Mouse (Mus musculus) olfactory bulb, adult 2 months (tissue): Measurements from ENCODE around the gene Mtmr3. TPM values are rescaled to one million over a fixed set of nuclear protein-coding genes. Genes with fewer than 3 reads are reported as not detected.

Experiments
- H3K27ac ChIP-seq: fragments of 200-500 bp; 2 replicates; pipeline ENCODE4 v1.5.1; 2012; ENCODE audit warnings: low read depth, low read length; ENCODE audit not compliant: insufficient read depth
- H3K4me1 ChIP-seq: fragments of 200-500 bp; 2 replicates; pipeline ENCODE4 v1.6.1; 2012; ENCODE audit warnings: low read length; ENCODE audit not compliant: control insufficient read depth, insufficient read depth
- H3K4me3 ChIP-seq: fragments of 200-500 bp; 2 replicates; pipeline ENCODE4 v1.5.1; 2012; ENCODE audit warnings: mild to moderate bottlenecking, low read depth, low read length, moderate library complexity; ENCODE audit not compliant: insufficient read depth
- CTCF ChIP-seq: fragments of 200-500 bp; IDR thresholded peaks from 2 replicates; pipeline ENCODE4 v1.5.1; 2012; ENCODE audit warnings: low read depth, mild to moderate bottlenecking, low read length, moderate library complexity; ENCODE audit not compliant: insufficient read depth
- POLR2A ChIP-seq: fragments of 200-500 bp; IDR thresholded peaks from 2 replicates; pipeline ENCODE4 v1.6.1; 2012; ENCODE audit warnings: mild to moderate bottlenecking, low read depth, low read length, moderate library complexity; ENCODE audit not compliant: insufficient read depth
- WGBS: fragments of 180-500 bp; shearing (Covaris S2); methylation state at CpG from one replicate; pipeline ENCODE4 v1.1.7; 2018; 5-methylcytosine and 5-hydroxymethylcytosine counted together
- polyA plus RNA-seq: library from polyadenylated mRNA; stranded (reverse); fragments of >200 nt; gene quantifications from 2 replicates; pipeline ENCODE4 v1.2.4, GENCODE M21; 2012; ENCODE audit warnings: low replicate concordance; ENCODE audit not compliant: missing spikeins, insufficient read depth, insufficient read length

Mtmr3 gene
- polyA plus RNA-seq, 1 experiment = not detected

DNA sequence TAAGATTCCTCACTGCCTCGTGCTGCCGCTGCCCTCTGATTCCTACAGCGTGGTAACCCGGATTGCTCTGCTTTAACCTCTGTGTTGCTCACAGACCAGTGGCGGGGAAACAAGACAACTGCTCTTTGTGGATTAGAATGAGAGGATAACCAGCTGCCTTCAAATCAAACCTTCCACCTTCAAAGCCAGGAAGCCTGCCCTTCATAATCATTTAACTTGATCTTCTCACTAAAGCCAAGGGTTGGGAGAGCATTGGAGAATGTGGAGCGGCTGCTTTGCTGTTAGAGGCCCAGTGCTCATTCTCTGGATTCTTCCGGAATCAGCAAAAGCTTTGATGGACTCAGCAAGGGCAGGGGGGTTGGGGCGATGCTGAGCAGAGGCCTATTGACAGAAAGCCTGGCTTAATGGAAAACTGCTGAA lies 35.2 kb upstream of the Mtmr3 start:
- H3K4me1 ChIP-seq = no peaks in the 10 kb centered on the region
- no peak for TF ChIP-seq CTCF
- TF ChIP-seq POLR2A = no peak
- H3K27ac ChIP-seq = no peak overlapping the region
- whole genome bisulfite sequencing = 58% methylated on average over 8 of the region's 8 CpGs
- H3K4me3 ChIP-seq = no peak overlapping the region

DNA sequence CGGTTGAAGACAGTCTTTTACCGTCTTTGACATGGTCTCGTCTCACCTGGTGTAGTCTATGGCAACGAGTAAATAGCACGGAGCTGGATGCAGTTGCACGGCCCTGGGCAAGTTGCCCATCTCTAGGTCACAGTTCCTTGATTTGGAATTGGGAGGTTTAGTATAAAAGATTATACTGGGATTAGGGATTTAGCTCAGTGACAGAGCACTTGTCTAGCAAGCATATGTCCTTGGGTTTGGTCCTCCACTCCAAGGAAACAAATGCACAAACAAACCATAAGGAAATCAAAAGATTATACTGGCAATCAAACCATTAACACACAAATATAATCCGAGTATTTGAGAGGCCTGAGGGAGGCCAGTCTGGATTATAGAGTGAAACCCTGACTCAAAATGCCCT lies 33.0 kb upstream of the Mtmr3 start:
- TF ChIP-seq CTCF (no peak), POLR2A (no peak)
- 66% methylated on average over 7 of the region's 7 CpGs for WGBS
- no peak overlapping the region for H3K27ac ChIP-seq
- no peak overlapping the region for H3K4me3 ChIP-seq
- no peaks in the 10 kb centered on the region for H3K4me1 ChIP-seq

DNA sequence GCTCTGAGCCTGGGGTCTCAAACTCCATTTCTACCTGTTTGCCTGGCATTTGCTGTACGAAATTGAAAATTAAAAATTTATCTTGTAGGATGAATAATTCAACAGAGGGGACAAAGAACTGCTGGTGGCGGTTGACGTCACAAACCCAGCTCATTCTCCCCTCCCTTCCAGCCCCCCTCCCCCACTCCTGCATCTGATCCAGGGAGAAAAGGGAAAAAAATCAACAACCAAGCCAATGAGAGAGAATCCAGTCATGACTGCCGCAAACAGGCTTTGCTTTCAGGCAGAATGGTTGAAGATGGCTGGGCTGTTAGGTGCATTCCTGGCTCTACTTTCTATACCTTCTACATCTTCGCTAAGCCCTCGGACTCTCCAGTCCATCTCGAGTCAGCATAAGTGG lies 31.3 kb upstream of the Mtmr3 start:
- WGBS = 77% methylated on average over 7 of the region's 7 CpGs
- no peaks in the 10 kb centered on the region for H3K4me1 ChIP-seq
- TF ChIP-seq POLR2A (no peak), CTCF (no peak)
- H3K4me3 ChIP-seq = no peak overlapping the region
- H3K27ac ChIP-seq = no peak overlapping the region

DNA sequence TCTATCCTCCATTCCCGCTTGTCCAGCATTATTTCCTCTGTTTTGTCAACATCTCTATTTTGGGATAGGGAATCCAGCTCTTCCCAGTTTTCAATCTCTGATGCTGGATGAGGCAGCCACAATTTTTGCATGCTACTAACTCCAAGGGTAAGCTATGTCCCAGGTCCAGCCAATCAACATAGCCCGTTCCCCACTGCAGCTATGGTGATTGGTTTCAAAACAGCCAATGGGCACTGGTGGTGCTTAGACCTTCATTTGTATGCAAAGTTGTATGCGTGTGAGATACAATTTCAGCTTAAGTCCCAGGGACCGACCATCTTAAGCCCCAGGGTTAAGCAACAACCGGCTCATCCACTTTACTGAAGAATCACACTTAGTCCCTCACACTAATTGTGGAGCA lies 28.3 kb upstream of the Mtmr3 start:
- Histone ChIP-seq H3K27ac (no peak overlapping the region), H3K4me3 (no peak overlapping the region), H3K4me1 (no peaks in the 10 kb centered on the region)
- WGBS = 75% methylated on average over 5 of the region's 5 CpGs
- TF ChIP-seq POLR2A = no peak
- no peak for TF ChIP-seq CTCF

DNA sequence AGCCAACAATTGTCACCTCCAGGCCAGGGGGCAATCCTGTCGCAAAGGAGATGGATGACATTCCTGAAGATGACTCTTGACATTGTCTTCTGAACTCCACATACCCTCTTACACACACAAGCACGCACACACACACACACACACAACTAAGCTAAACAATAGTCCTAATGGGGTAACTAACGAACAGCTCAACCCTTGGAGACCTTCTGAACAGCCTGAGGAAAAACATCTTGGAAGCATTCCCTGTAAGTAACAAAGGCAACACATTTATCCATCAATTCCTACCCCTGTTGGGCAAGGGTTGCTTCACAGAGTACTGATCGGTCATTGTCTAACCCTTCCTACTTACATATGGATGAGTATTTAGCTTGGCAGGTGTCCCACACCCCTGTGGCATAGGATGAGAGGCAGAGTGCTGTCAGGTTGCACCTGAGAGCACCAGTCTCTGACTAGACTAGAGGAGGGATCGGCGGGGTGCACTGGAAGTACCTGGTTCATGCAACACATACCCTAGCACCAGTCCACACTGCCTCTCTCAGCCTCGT lies 27.9 kb upstream of the Mtmr3 start:
- H3K4me3 ChIP-seq = no peak overlapping the region
- no peaks in the 10 kb centered on the region for H3K4me1 ChIP-seq
- H3K27ac ChIP-seq = no peak overlapping the region
- 69% methylated on average over 7 of the region's 7 CpGs for WGBS
- no peak for TF ChIP-seq CTCF
- TF ChIP-seq POLR2A = no peak

DNA sequence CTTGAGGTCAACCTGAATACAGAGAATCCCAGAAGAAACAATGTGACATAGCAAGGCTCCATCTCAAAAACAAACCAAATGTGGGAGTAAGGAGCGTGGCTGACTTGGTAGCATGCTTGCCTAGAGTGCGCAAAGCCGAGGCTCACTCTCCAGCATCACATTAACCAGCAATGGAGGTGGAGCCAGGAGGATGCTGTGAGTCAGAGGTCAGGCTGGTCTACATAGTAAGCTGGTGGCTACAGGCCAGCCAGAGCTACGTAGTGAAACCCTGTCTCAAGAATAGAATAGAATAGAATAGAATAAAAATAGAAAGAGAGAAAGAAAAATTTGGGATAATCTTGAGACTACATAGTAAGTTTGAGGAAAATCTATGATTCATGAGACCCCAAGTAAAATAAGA lies 27.2 kb upstream of the Mtmr3 start:
- WGBS = 77% methylated on average over 4 of the region's 4 CpGs
- no peak overlapping the region for H3K27ac ChIP-seq
- H3K4me3 ChIP-seq = no peak overlapping the region
- TF ChIP-seq CTCF (no peak), POLR2A (no peak)
- H3K4me1 ChIP-seq = no peaks in the 10 kb centered on the region

GRCm38 (mm10) chr11:4620501-4621108 lies 25.9 kb upstream of the Mtmr3 start:
- TF ChIP-seq CTCF = no peak
- no peak for TF ChIP-seq POLR2A
- 59% methylated on average over 13 of the region's 13 CpGs for WGBS
- Histone ChIP-seq H3K4me1 (no peaks in the 10 kb centered on the region), H3K27ac (no peak overlapping the region), H3K4me3 (no peak overlapping the region)

DNA sequence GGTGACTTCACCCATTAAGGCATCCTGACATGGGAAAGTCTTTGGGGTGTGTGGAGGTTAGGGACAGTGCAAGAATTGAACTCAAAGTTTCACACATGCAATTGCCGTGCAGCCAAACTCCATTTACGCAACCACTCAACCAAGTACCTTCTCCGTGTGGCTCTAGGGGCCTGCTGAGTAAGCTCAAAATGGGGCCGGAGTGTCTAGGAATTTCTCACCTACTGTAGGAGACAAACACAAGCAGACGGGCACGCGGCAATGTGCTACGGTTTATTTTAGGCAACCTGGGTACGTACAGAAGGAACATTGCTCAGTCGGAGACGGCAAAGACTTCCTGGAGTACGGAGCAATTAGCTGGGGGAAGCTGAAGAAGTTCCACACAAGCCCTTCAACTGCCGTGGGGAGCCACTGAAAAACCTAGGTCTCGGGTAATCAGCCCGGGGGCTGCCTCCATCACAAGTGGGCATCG lies 25.4 kb upstream of the Mtmr3 start, which contains the start of gene Gm11032:
Gm11032 (plus strand) TSS at position 51 of the 469 bp plus-strand sequence.
- no peaks in the 10 kb centered on the region for H3K4me1 ChIP-seq
- TF ChIP-seq CTCF = no peak
- no peak for TF ChIP-seq POLR2A
- WGBS = 74% methylated on average over 16 of the region's 16 CpGs
- no peak within 1 kb of the TSS for H3K4me3 ChIP-seq
- H3K27ac ChIP-seq = no peak within 1 kb of the TSS

DNA sequence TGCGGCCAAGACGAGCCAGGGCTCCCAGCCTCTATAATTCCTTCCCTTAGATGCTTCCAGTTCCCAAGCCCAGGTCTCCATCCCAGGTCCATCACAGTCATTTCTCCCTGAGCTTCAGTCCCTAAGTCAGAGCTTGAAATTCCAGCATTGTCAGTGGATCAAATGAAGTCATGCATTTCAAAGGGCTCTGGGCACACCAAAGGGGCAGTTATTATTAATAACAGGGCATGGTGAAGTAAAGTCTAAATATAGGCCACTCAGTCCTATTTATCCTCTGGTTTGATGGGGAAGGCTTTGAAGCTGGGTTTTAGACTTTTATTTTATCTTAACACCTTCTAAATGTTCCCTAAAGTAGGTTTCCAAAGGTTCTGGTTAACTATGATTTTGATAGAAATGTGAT lies 17.2 kb upstream of the Mtmr3 start:
- TF ChIP-seq POLR2A (no peak), CTCF (no peak)
- no peaks in the 10 kb centered on the region for H3K4me1 ChIP-seq
- no peak overlapping the region for H3K4me3 ChIP-seq
- no peak overlapping the region for H3K27ac ChIP-seq
- 88% methylated on average over 2 of the region's 2 CpGs for WGBS
